Mouse (Mus musculus) liver, embryonic 13.5 days (tissue): ENCODE measurements around the gene Sftpd. TPM values are rescaled to one million over a fixed set of nuclear protein-coding genes. Genes with fewer than 3 reads are reported as not detected.

Experiments used
- ATAC-seq: fragments of 200-750 bp; cut with Nextera tagmentation; 2 replicates; pipeline ENCODE4 v1.8.0; 2017; ENCODE audit warnings: low read depth, mild to moderate bottlenecking, moderate number of reproducible peaks, moderate library complexity
- DNase-seq: peaks from one replicate; pipeline ENCODE4 v3.0.0; 2022
- H3K27ac ChIP-seq: fragments of 300-500 bp; sonication (generic); 2 replicates; pipeline ENCODE4 v1.5.1; 2015; ENCODE audit warnings: moderate library complexity, mild to moderate bottlenecking, inconsistent platforms
- H3K27me3 ChIP-seq: fragments of 300-500 bp; sonication (generic); 2 replicates; pipeline ENCODE4 v1.6.1; 2015; ENCODE audit warnings: mild to moderate bottlenecking, inconsistent platforms
- H3K36me3 ChIP-seq: fragments of 300-500 bp; sonication (generic); 2 replicates; pipeline ENCODE4 v1.6.1; 2015; ENCODE audit warnings: mild to moderate bottlenecking, inconsistent platforms
- H3K4me1 ChIP-seq: fragments of 300-500 bp; sonication (generic); replicated peaks from 2 replicates; pipeline ENCODE4 v1.6.1; 2015; ENCODE audit warnings: inconsistent platforms
- H3K4me2 ChIP-seq: fragments of 300-500 bp; sonication (generic); 2 replicates; pipeline ENCODE4 v1.6.1; 2015; ENCODE audit warnings: inconsistent platforms, mild to moderate bottlenecking, moderate library complexity
- H3K4me3 ChIP-seq: fragments of 300-500 bp; sonication (generic); replicated peaks from 2 replicates; pipeline ENCODE4 v1.5.1; 2015; ENCODE audit warnings: mild to moderate bottlenecking, inconsistent platforms
- H3K9ac ChIP-seq: fragments of 300-500 bp; sonication (generic); 2 replicates; pipeline ENCODE4 v1.6.1; 2015; ENCODE audit warnings: mild to moderate bottlenecking, inconsistent platforms
- H3K9me3 ChIP-seq: fragments of 300-500 bp; sonication (generic); replicated peaks from 2 replicates; pipeline ENCODE4 v1.6.1; 2016; ENCODE audit warnings: inconsistent platforms
- WGBS: fragments of 180-500 bp; shearing (Covaris S2); methylation state at CpG from one replicate; pipeline ENCODE4 v1.1.7; 2015; ENCODE audit not compliant: insufficient replicate concordance; 5-methylcytosine and 5-hydroxymethylcytosine counted together
- polyA plus RNA-seq: library from polyadenylated mRNA; unstranded; fragments of >200 nt; fragmentation: Nextera tagmentation; extraction: Ambion mirVana; gene quantifications from 2 replicates; pipeline ENCODE4 v1.2.1, GENCODE M21; 2015

The Sftpd gene
- polyA plus RNA-seq, 1 experiment from 2014 or later = 0.16 TPM

- H3K9me3 ChIP-seq = no peaks in the 10 kb centered on the region
- H3K9ac ChIP-seq = no peak overlapping the region
- no peaks in the 10 kb centered on the region for H3K27me3 ChIP-seq
- no peak overlapping the region for H3K4me3 ChIP-seq
- H3K4me1 ChIP-seq = no peaks in the 10 kb centered on the region
- no peak overlapping the region for H3K27ac ChIP-seq
- no peak overlapping the region for H3K4me2 ChIP-seq
- no peak for DNase-seq
- H3K36me3 ChIP-seq = no peaks in the 10 kb centered on the region
- no peak for ATAC-seq
- WGBS = 56% methylated on average over 2 of the region's 2 CpGs
Measured at GRCm38 (mm10) chr14:41147356-41147755, 37.6 kb downstream of the Sftpd start.

GRCm38 (mm10) chr14:41146922-41147321 is 38.0 kb downstream of the Sftpd start:
- Histone ChIP-seq H3K9ac (no peak overlapping the region), H3K4me2 (no peak overlapping the region), H3K9me3 (no peaks in the 10 kb centered on the region), H3K27me3 (no peaks in the 10 kb centered on the region), H3K27ac (no peak overlapping the region), H3K36me3 (no peaks in the 10 kb centered on the region), H3K4me3 (no peak overlapping the region), H3K4me1 (no peaks in the 10 kb centered on the region)
- no peak for DNase-seq
- WGBS = 46% methylated on average over 3 of the region's 3 CpGs
- ATAC-seq = no peak

GRCm38 (mm10) chr14:41146035-41146434 is 38.9 kb downstream of the Sftpd start:
- WGBS = 52% methylated on average over 6 of the region's 6 CpGs
- Histone ChIP-seq H3K4me2 (no peak overlapping the region), H3K27ac (no peak overlapping the region)

DNA sequence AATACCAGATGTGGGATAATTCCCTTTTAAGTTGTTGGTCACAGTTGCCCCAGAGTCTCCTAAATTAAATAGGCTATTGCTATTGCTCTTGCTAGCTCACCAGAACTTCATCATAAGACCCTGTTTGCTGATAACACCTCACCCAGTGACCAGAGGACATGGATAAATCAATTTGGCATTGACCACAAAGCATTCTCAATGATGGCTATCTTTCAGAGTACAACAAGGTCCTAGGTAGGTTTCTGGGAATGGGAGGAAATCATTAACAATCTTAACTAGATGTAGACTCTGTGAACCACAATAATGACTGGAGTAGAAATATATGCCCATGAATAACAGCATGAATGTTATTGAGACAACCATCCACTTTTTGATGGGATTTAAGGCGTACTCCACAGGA is 44.3 kb downstream of the Sftpd start:
- no peak overlapping the region for H3K9ac ChIP-seq
- no peaks in the 10 kb centered on the region for H3K27me3 ChIP-seq
- ATAC-seq (no peak), DNase-seq (no peak)
- no peak overlapping the region for H3K4me3 ChIP-seq
- WGBS = 55% methylated on average over 1 of the region's 1 CpGs
- H3K27ac ChIP-seq = no peak overlapping the region
- no peaks in the 10 kb centered on the region for H3K4me1 ChIP-seq
- no peak overlapping the region for H3K4me2 ChIP-seq
- no peaks in the 10 kb centered on the region for H3K36me3 ChIP-seq
- no peaks in the 10 kb centered on the region for H3K9me3 ChIP-seq

More at GRCm38 (mm10) chr14:41146035-41146434, 38.9 kb downstream of the Sftpd start:
- H3K36me3 ChIP-seq = no peaks in the 10 kb centered on the region
- H3K9ac ChIP-seq = no peak overlapping the region
- DNase-seq (no peak), ATAC-seq (no peak)
- H3K27me3 ChIP-seq = no peaks in the 10 kb centered on the region
- H3K4me3 ChIP-seq = no peak overlapping the region
- no peaks in the 10 kb centered on the region for H3K9me3 ChIP-seq
- H3K4me1 ChIP-seq = no peaks in the 10 kb centered on the region

GRCm38 (mm10) chr14:41137006-41137405 is 47.9 kb downstream of the Sftpd start:
- Histone ChIP-seq H3K4me2 (no peak overlapping the region), H3K4me1 (no peaks in the 10 kb centered on the region), H3K9ac (no peak overlapping the region), H3K27me3 (no peaks in the 10 kb centered on the region), H3K36me3 (no peaks in the 10 kb centered on the region), H3K9me3 (no peaks in the 10 kb centered on the region), H3K4me3 (no peak overlapping the region), H3K27ac (no peak overlapping the region)
- DNase-seq (no peak), ATAC-seq (no peak)

DNA sequence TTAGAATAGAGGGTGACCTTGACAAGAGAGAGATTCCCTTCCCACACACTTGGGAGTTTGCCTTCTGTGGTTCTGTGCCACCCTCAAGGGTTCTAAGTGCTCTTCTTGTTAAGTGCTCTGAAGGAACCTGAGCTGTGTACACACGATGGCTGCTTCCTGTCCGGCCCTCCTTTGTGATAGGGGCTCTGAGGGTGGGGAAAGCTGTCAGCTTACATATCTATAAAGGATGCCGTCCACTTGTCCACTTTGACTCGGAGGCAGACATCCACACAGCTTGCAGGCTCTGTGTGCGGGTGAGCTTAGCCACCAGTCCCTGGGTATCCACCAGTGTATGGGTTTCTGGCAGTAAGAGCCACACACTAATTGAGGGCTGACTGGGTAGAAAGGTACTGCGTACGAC is 53.4 kb downstream of the Sftpd start, which contains the start of gene Sftpa1:
TSS of gene Sftpa1 (plus strand) at position 243 of the 400 bp plus-strand sequence.
- Histone ChIP-seq H3K9ac (no peak within 1 kb of the TSS), H3K27ac (no peak within 1 kb of the TSS), H3K9me3 (no peaks in the 10 kb centered on the region), H3K4me3 (no peak within 1 kb of the TSS), H3K4me1 (no peaks in the 10 kb centered on the region), H3K4me2 (no peak within 1 kb of the TSS), H3K36me3 (no peaks in the 10 kb centered on the region), H3K27me3 (no peaks in the 10 kb centered on the region)
- DNase-seq (no peak), ATAC-seq (no peak)
- WGBS = 60% methylated on average over 7 of the region's 7 CpGs

- H3K9ac ChIP-seq = no peak overlapping the region
- H3K9me3 ChIP-seq = no peaks in the 10 kb centered on the region
- no peak for ATAC-seq
- H3K27me3 ChIP-seq = no peaks in the 10 kb centered on the region
- no peaks in the 10 kb centered on the region for H3K4me1 ChIP-seq
- H3K27ac ChIP-seq = no peak overlapping the region
- no peak overlapping the region for H3K4me2 ChIP-seq
- no peak for DNase-seq
- WGBS = 11% methylated on average over 4 of the region's 4 CpGs
- H3K4me3 ChIP-seq = no peak overlapping the region
- no peaks in the 10 kb centered on the region for H3K36me3 ChIP-seq
Measured at GRCm38 (mm10) chr14:41127997-41128396, 57.0 kb downstream of the Sftpd start.

GRCm38 (mm10) chr14:41124683-41125082 is 60.3 kb downstream of the Sftpd start:
- H3K4me2 ChIP-seq = no peak overlapping the region
- H3K27me3 ChIP-seq = no peaks in the 10 kb centered on the region
- no peaks in the 10 kb centered on the region for H3K36me3 ChIP-seq
- no peak for ATAC-seq
- DNase-seq = no peak
- H3K4me3 ChIP-seq = no peak overlapping the region
- H3K27ac ChIP-seq = no peak overlapping the region
- H3K9ac ChIP-seq = no peak overlapping the region
- 65% methylated on average over 5 of the region's 5 CpGs for WGBS
- no peaks in the 10 kb centered on the region for H3K4me1 ChIP-seq
- H3K9me3 ChIP-seq = no peaks in the 10 kb centered on the region

Other genes with a start within 250 kb of the Sftpd start
- 32.9 and 37.5 TPM in 2 replicates for gene Tspan14, start 218.3 kb downstream of the Sftpd start, polyA plus RNA-seq
- 67.9 and 78.3 TPM in 2 replicates for gene Fam213a, start 171.4 kb downstream of the Sftpd start, polyA plus RNA-seq
- not detected in 2 replicates for gene Dydc2, start 115.9 kb downstream of the Sftpd start, polyA plus RNA-seq
- gene Dydc1, start 112.2 kb downstream of the Sftpd start, polyA plus RNA-seq = not detected in 2 replicates
- gene Mat1a, start 80.1 kb downstream of the Sftpd start, polyA plus RNA-seq = 4.5 and 4.9 TPM in 2 replicates
- gene Sftpa1, start 53.4 kb downstream of the Sftpd start, polyA plus RNA-seq = 0.08 and 0.12 TPM in 2 replicates
- 16.2 and 19.6 TPM in 2 replicates for gene Mbl1, start 33.7 kb downstream of the Sftpd start, polyA plus RNA-seq
- not detected in 2 replicates for gene Gm2832, start 93.7 kb upstream of the Sftpd start, polyA plus RNA-seq
- not detected in 2 replicates for gene Gm5798, start 163.5 kb upstream of the Sftpd start, polyA plus RNA-seq
- gene Gm7945, start 201.2 kb upstream of the Sftpd start, polyA plus RNA-seq = not detected in 2 replicates
- not detected in 2 replicates for gene Gm6482, start 223.1 kb upstream of the Sftpd start, polyA plus RNA-seq